8 mouse cellular contexts compared by ENCODE assay signal in genomic region chr6:98005566-98005965, GRCm38 (mm10).
A peak's percentile ranks its signal among the peaks of the same experiment; 100 is the strongest.
DNase-seq lines count a peak whose midpoint lies in the region; ATAC-seq and TF ChIP-seq lines count a peak whose summit lies in the region.

No protein-coding gene starts in this region.

- no peak for DNase-seq in heart, postnatal 0 days (ENCODE audit: low spot score)
- DNase-seq in heart, adult 11 months, result no peak
- peak; percentile 43 for DNase-seq in thymus, adult 2 months
- no peak for DNase-seq in thymus, adult 18-20 months
- peak; percentile 24 for DNase-seq in forelimb bud, embryonic 11.5 days (ENCODE audit: low read depth, low spot score)
- peak; percentile 23 for DNase-seq in retina, embryonic 14.5 days (ENCODE audit: low spot score)
- DNase-seq in yolk sac, embryonic 10.5 days (ENCODE audit: low spot score), result no peak

- no peaks in the 10 kb centered on the region for H3K9me3 ChIP-seq in heart, postnatal 0 days (replicated peaks; ENCODE audit: control insufficient read depth, low read length)

- no peak for ATAC-seq in heart, postnatal 0 days (ENCODE audit: insufficient read depth, low read depth)
- no peak for ATAC-seq in erythroid progenitor cell, adult 5-6 weeks (replicated peaks; ENCODE audit: low FRiP score, poor library complexity, severe bottlenecking)

- TF ChIP-seq EP300 in heart, postnatal 0 days (IDR thresholded peaks at IDR 0.05; ENCODE audit: low read depth), result no peak

- no peak for TF ChIP-seq POLR2A in thymus, adult 2 months (IDR thresholded peaks at IDR 0.05; ENCODE audit: control insufficient read depth, extremely low read depth, insufficient read depth, low read length, poor library complexity)

- WGBS in heart, postnatal 0 days, result 87% methylated on average over 1 of the region's 1 CpGs
- 95% methylated on average over 1 of the region's 1 CpGs for WGBS in thymus, adult 2 months

- H3K4me1 ChIP-seq in heart, postnatal 0 days (ENCODE audit: control insufficient read depth, insufficient read depth), result no peaks in the 10 kb centered on the region
- H3K4me1 ChIP-seq in thymus, adult 2 months (replicated peaks; ENCODE audit: control insufficient read depth, insufficient read depth, low read length), result no peaks in the 10 kb centered on the region

- no peaks in the 10 kb centered on the region for H3K27me3 ChIP-seq in heart, postnatal 0 days (ENCODE audit: control insufficient read depth, insufficient read depth, low read length)
- no peaks in the 10 kb centered on the region for H3K27me3 ChIP-seq in thymus, adult 2 months (ENCODE audit: control insufficient read depth, insufficient read depth, low read length)

- no peak overlapping the region for H3K9ac ChIP-seq in heart, postnatal 0 days (replicated peaks; ENCODE audit: low read depth, low read length)

- H3K4me2 ChIP-seq in heart, postnatal 0 days (ENCODE audit: low read depth, low read length), result no peak overlapping the region

- H3K4me3 ChIP-seq in heart, postnatal 0 days (ENCODE audit: low read depth, low read length), result no peak overlapping the region
- H3K4me3 ChIP-seq in thymus, adult 2 months (ENCODE audit: control insufficient read depth, insufficient read depth, low read length), result no peak overlapping the region

- no peak overlapping the region for H3K27ac ChIP-seq in heart, postnatal 0 days (ENCODE audit: low read depth)
- H3K27ac ChIP-seq in thymus, adult 2 months (ENCODE audit: control insufficient read depth, insufficient read depth, low read length), result no peak overlapping the region

- H3K36me3 ChIP-seq in heart, postnatal 0 days (replicated peaks; ENCODE audit: control insufficient read depth, insufficient read depth, low read length), result peaks cover 30% of the 10 kb centered on the region
- no peaks in the 10 kb centered on the region for H3K36me3 ChIP-seq in thymus, adult 2 months (ENCODE audit: control insufficient read depth, insufficient read depth, low read length)

- peak; percentile 62 for TF ChIP-seq CTCF in heart, postnatal 0 days (IDR thresholded peaks at IDR 0.05; ENCODE audit: low read depth)
- TF ChIP-seq CTCF in thymus, adult 2 months (IDR thresholded peaks at IDR 0.05; ENCODE audit: borderline replicate concordance, control insufficient read depth, extremely low read depth, insufficient read depth, low read length, poor library complexity), result no peak

Comparison
In these comparisons a context has a peak if more than half of its experiments do, and no peak if none do; other contexts are left out.
1. DNase-seq: peak in thymus, adult 2 months (single experiment), forelimb bud, embryonic 11.5 days (single experiment) and retina, embryonic 14.5 days (single experiment); none in heart, postnatal 0 days (single experiment), heart, adult 11 months (single experiment), thymus, adult 18-20 months (0 of 2) and yolk sac, embryonic 10.5 days (single experiment).